Mouse (Mus musculus): Measurements from ENCODE around the gene Papss1.

Gene Papss1

DNA sequence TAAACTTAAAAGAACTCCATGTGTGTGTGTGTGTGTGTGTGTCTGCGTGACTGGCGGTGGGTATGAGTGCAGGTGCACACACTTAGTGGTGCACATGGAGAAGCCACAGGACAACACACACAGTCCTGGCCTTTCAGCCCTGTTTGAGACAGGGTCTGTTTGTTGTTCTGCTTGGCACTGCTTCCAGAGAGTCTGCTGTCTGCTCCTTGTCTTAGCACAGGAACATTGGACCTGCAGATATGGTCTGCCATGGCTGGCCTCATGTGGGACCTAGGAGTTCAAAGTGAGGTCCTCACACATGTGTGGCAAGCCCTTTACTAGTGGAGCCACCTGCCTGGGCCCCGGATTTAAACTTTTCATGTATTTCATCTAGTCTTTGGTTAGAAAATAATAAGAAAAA is 72.4 kb downstream of the Papss1 start:
- DNase-seq: no peak

DNA sequence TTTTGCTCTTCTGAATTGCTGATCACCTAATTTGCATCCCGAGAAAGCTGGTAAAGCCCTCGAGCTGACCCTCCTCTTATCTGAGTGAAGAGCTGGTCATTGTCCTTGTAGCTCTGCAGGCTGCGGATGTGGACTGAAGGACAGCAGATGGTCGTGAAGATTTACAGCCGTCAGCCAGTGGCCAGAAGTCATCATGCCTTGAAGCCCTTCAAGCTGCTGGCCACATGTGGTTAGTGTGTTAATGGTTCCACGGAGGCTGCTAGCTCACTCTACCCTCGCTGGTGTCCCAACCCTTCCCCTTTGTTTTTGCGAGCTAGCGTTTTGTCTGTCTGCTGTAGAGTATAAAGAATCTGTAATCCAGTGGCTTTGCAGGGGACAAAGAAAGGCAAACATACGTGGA is 73.1 kb downstream of the Papss1 start:
- DNase-seq: no peak

DNA sequence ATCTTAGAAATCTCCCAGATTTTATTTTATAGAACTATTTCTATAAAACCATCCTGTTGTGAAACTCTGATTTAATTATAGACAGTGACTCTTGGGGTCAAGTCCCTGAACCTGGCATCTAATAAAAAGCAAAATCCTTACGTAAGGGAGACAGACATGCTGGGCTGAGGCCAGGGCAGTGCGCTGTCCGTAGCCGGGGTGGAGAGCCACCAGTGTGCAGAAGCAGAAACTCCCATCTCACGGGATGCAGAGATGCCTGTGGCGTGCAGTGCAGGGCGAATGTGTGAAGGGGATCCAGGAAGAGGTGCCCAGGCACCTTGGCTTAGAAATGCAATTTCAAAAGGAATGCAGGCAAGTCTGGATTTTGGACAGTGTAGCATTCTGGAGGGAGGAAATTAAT is 73.6 kb downstream of the Papss1 start:
- no peak for DNase-seq

DNA sequence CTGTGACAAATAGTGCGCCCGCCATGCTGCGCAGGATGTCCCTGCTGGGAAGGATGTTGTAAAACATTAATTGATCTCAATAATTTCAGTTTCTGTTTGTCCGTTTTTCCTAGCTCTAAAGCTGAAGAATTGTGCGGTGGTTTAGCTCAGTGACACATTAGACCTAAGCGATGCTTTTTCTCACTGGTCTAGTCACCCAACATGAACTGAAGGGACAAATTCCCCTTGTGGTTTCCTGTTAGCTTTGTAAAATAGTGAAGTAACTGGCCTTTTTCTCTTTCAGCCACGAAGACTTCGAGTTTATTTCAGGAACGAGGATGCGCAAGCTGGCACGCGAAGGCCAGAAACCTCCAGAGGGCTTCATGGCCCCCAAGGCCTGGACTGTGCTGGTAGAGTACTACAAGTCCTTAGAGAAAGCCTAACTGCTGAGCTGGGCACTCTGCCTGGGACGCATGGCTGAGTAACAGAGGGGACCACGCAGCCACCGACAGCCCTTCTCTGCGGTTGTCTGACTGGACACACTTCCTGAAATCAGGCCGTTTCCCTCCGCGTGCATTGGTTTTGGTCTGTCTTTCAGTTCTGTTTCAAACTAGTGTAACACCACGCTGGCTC is 78.2 kb downstream of the Papss1 start:
- no peak for DNase-seq

DNA sequence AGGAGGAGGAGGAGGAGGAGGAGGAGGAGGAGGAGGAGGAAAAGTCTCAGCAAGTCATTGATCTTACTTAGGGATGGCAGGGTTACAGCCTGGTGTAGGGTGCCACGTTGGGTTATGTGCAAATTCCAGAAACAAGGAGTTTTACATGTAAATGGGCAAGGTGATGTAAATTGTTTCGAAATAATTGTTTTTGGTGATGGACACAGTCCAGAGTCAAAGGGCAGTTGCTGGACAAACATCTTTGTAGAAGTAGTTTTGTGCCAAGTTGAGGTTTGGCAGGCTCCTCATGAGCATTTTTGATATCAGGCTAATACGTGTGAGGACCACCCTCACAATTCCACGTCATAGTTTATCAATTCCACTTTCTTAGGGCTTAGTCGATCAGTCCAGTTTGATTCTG is 80.6 kb downstream of the Papss1 start:
- no peak for DNase-seq

DNA sequence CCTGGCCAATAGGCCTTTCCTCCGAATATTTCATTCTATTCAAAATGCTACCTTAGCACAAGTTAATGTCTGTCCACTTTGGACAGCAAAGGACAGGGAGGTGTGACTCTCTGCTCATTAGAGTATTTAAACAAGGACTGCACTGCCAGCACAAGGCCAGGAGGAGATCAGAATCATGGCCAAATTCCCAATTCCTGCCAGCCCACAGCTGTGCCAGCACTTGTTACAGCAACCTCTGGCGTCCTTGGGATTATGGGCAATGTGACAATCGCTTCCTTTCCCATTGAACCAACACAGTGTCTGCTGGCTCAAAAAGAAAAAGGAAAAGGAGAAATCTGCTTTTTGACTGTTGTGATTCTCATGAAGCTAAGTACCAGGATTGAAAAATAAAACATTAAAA is 89.8 kb downstream of the Papss1 start:
- DNase-seq: no peak

DNA sequence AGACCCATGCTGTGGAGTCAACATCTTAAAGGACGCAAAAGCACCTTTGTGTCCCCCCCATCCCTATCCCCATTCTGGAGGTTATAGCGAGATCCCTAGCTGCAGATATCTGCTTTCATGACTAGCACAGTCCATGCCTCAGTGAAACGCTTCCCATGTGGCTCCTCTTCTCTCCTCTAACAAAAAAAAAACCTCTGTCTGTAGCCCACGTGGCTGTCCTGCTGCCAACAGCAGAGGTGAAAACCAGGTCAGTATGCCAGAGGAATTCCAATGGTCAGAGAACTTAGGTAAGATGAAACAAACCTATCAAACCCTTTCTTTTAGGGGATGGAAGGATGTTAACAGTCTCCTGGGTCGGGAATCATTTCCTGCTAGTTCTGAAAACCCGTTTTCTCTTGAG is 91.5 kb downstream of the Papss1 start:
- no peak for DNase-seq

DNA sequence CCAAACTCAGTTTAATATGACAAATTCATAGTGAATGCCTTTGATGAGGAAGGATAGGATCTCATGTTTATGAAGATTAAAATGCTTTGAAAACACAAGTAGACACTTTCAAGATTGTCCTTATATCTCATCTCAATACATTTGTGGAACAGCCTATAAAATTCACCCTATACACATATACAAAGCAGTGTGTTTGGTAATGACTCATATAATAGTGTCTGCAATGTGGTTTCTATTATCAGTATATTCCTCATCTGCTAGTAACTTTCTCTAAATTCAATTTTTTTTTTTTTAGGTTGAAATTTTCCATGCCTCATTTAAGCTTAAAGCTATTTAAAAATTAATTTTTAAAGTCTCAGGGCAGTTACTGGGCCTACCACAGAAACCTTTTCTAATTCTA is 95.6 kb downstream of the Papss1 start:
- no peak for DNase-seq

DNA sequence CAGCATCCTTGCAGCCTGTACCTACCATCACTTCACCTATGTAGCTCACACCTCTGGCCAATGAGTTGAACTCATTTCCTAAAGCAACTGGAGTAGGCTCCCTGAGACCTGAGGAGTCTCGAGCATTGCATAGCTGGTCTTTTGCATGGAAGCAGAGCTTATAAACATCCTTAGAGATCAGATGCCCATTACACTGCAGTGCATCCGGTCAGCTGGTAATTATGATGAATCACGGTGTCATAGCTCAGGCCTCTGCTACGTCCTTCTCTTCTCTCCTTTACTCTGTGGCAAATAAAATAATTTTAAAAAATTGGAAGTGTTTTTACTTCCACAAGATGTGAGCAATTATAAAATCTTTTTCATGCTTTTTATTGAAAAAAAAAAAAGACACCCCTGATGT is 96.1 kb downstream of the Papss1 start:
- no peak for DNase-seq

DNA sequence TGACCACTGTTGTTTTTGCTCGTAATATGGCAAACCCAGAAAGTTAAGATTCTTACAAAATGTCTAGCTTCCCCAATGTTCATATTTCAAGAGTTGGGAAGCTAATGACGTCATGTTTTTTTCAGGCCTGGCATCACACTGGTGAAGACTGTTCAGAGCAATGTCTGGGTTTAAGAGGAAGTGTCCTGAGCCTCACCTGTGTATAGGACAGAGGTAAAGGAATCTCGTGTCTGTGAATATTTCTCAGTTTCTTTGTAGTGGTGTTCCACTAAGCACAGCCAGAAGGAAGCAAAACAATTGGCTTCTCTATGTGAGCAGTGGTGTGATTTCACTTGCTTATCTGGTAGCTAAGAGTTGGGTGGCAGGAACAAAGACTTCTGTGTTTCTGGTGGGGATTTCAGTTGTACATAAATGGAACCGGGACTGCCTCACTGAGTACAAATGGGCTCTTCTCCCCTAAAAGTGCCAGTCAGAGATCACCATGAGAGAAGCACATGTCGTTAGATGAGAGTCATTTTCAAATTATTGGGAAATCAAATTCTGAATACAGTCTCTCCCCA is 98.1 kb downstream of the Papss1 start:
- no peak for DNase-seq

DNA sequence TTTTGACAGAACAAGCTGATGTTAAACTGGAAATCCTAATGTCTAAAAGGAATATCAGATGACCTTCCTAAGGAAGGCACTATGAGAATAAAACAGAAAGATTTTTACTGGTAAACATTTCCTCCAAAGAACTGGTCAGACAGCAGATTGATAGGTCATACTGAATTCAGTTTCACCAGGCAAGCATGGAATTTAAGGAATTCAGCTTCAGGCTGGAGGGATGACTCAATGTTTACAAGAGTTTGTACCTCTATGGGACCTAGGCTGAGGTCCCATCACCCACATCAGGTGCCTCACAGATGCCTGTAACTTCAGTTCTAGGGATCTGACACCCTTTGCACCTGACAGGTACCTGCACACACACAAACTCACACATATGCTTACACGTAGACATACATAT is 105.3 kb downstream of the Papss1 start:
- no peak for DNase-seq

DNA sequence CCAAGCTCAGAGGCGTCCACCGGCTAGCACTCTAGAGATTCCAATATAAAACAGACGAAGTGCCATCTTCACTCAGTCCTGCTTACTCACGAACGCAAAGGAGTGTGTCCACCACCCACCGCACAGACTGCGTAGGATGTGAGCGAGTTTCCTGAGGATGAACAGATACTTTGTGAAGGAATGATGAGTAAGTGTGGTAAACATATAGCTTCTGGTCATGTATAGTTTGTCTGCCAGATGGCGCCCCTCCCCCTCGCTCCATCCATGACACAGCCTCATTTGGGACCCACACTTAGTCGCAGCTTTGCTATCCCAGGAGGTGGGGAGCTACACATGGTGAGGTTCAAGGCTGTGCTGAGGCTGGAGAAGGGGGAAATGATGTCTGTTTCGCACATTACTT is 121.5 kb downstream of the Papss1 start:
- DNase-seq: no peak

DNA sequence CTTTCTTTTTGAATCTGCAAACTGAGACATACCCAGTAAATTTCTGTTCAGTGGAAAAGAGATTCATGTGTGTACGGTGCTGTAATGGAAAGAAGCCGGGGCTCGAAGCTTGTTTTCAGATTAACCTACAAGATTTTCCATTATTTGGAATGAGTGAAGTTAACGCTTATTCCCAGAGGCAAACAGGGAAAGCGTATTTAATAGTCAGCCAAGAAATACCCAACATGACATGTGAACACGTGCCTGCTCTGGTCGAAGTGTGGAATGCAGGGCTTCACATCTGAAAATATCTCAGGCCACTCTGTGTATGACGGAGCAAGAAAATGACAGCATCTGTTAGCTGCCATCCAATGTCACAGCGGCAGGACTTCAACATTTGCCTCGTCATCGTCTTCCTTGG is 125.4 kb downstream of the Papss1 start:
- no peak for DNase-seq

DNA sequence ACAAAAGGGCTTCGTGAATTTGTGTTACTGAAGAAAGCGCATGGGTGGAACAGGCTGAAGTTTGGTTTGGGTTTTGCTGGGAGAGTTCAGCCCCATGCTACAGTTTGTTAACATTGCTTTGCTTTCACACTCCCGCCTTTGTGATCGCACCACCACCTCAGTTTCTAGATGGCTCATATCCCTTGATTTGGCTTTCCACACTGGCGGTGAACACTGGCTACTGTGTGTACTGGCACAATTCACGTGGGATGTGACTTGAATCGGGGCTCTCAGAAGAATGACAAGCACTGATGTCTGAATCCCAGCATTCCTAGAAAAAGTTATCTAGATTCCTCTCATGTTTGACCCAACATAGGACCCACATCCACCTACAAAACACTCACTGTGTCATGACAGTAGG is 126.0 kb downstream of the Papss1 start:
- DNase-seq: no peak

DNA sequence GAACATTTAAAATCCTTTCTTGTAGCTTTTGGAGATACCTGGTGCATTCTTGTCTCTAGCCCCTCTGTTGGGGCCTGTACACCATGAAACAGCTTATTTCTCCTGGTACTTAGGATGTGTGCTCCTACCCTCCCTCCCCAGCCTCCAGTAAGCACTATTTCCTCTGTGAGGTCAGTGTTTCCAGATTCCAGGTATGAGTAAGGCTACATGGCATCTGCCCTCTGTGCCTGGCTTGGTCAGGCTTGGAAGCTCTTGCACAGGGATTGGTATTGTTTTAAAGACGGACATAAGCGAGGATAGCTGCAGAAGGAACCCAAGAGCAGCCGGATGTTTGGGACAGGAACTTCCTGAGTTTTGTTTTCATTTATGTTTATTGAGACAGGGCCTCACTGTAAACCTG is 126.6 kb downstream of the Papss1 start:
- no peak for DNase-seq
